Mouse (Mus musculus): ENCODE measurements at regions not wholly inside any gene's neighbourhood (a gene's known extent, or its start where the extent isn't known, plus 50 kb on each side); places are given as distances from the start of the nearest gene placed in this dataset.
"Not testable (repeated sequence)": the region's sequence is repeated elsewhere in the genome, so short reads cannot be mapped to it uniquely, and the experiment has no call there.

- TF ChIP-seq CTCF, EP300 (IDR thresholded peaks at IDR 0.05): not testable (repeated sequence)
Measured at GRCm38 (mm10) chr14:52726680-52727079, 231.1 kb upstream of the Olfr1507 start.

Measured in lung, postnatal 0 days (tissue).